Mouse (Mus musculus): Measurements from ENCODE around the gene Fam219a. TPM values are rescaled to one million over a fixed set of nuclear protein-coding genes. Genes with fewer than 3 reads are reported as not detected.

Fam219a gene
- polyA plus RNA-seq, 1 experiment from 2014 or later: 2.7 TPM

DNA sequence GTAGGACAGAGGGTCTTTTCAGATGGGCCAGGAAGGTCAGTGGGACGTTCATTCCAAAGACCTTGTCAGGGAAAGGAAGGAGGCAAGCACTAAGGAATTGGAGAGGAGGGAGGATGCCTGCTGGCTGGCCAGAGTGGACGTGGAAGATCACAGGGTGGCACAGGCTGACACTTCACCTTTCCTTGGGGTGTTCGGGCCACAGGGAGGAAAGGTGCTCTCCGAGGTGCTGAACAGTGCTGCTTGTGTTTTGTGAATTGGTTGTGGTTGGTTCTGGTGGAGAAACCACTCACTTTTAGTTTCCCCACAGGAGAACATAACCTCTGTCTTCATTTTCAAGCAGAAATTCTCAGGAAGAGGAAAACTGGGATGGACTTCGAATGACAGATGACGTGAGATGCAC, 36.9 kb downstream of the Fam219a start:
- Histone ChIP-seq H3K9me3 (ENCODE audit: control insufficient read depth, low read length) (no peaks in the 10 kb centered on the region), H3K4me1 (ENCODE audit: control insufficient read depth, insufficient read depth, low read length) (peaks cover 8% of the 10 kb centered on the region; the same call in 1 of the 2 replicates), H3K4me3 (ENCODE audit: low read length) (no peak overlapping the region), H3K36me3 (ENCODE audit: control insufficient read depth, insufficient read depth, low read length) (no peaks in the 10 kb centered on the region), H3K9ac (ENCODE audit: low read depth, low read length) (no peak overlapping the region), H3K27me3 (ENCODE audit: control insufficient read depth, insufficient read depth, low read length) (no peaks in the 10 kb centered on the region), H3K4me2 (replicated peaks; ENCODE audit: low read depth, low read length) (no peak overlapping the region), H3K27ac (ENCODE audit: low read depth, low read length) (no peak overlapping the region)
- ATAC-seq (ENCODE audit: low FRiP score, low TSS enrichment): no peak
- WGBS: 24% methylated on average over 6 of the region's 6 CpGs

DNA sequence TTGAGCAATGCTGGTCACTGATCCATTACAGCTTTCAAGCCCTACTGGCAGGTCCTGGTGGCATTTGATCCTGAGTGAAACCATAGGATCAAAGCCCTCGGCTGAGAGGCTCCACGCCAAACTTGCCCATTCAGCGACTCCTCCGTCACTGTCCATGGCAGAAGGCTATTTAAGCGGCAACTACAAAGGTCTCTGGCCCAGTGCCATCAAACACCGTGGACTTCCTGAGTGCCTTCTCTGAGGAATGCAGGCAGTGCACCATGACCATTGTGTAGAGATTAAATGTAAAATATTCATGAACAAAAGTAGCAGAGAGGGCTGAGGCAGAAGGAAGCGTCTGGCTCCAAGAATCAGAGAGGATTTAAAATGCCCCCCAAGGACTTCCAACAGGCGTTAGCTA, 41.3 kb downstream of the Fam219a start:
- Histone ChIP-seq H3K27me3 (ENCODE audit: control insufficient read depth, insufficient read depth, low read length) (no peaks in the 10 kb centered on the region), H3K9me3 (ENCODE audit: control insufficient read depth, low read length) (no peaks in the 10 kb centered on the region), H3K36me3 (ENCODE audit: control insufficient read depth, insufficient read depth, low read length) (no peaks in the 10 kb centered on the region), H3K4me2 (replicated peaks; ENCODE audit: low read depth, low read length) (no peak overlapping the region), H3K27ac (ENCODE audit: low read depth, low read length) (no peak overlapping the region), H3K4me3 (ENCODE audit: low read length) (no peak overlapping the region), H3K9ac (ENCODE audit: low read depth, low read length) (no peak overlapping the region), H3K4me1 (ENCODE audit: control insufficient read depth, insufficient read depth, low read length) (peaks cover 8% of the 10 kb centered on the region; the same call in 1 of the 2 replicates)
- 8% methylated on average over 8 of the region's 8 CpGs for WGBS
- ATAC-seq (ENCODE audit: low FRiP score, low TSS enrichment): peak; percentile 85

- Histone ChIP-seq H3K4me2 (replicated peaks; ENCODE audit: low read depth, low read length) (no peak overlapping the region), H3K9ac (ENCODE audit: low read depth, low read length) (no peak overlapping the region), H3K4me1 (ENCODE audit: control insufficient read depth, insufficient read depth, low read length) (peaks cover 8% of the 10 kb centered on the region; the same call in 1 of the 2 replicates), H3K27me3 (ENCODE audit: control insufficient read depth, insufficient read depth, low read length) (no peaks in the 10 kb centered on the region), H3K36me3 (ENCODE audit: control insufficient read depth, insufficient read depth, low read length) (no peaks in the 10 kb centered on the region), H3K9me3 (ENCODE audit: control insufficient read depth, low read length) (no peaks in the 10 kb centered on the region), H3K4me3 (ENCODE audit: low read length) (no peak overlapping the region), H3K27ac (ENCODE audit: low read depth, low read length) (no peak overlapping the region)
- ATAC-seq (ENCODE audit: low FRiP score, low TSS enrichment): no peak
- WGBS: 31% methylated on average over 13 of the region's 13 CpGs
These were observed 42.3 kb downstream of the Fam219a start for GRCm38 (mm10) chr4:41527076-41527475.

DNA sequence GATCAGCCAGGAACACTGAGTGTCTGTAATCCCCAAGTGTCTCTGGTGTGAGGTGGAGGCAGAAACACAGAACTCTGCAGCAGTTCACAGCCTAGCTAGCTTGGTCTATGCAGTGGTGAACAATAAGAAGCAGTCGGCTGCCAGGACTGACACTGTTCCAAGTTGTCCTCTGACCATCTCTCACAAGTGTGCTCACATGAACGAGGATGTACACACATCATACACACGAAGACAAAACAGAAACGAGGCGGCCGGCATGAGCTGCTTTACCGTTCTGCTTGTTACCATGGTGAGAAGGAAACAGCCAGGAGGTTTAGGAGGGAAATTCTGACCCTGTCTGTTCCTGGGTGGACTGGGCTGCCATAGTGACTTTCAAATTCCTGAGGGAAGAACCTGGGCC, 42.8 kb downstream of the Fam219a start:
- Histone ChIP-seq H3K9ac (ENCODE audit: low read depth, low read length) (no peak overlapping the region), H3K4me1 (ENCODE audit: control insufficient read depth, insufficient read depth, low read length) (peaks cover 8% of the 10 kb centered on the region; the same call in 1 of the 2 replicates), H3K4me3 (ENCODE audit: low read length) (no peak overlapping the region), H3K27ac (ENCODE audit: low read depth, low read length) (no peak overlapping the region), H3K36me3 (ENCODE audit: control insufficient read depth, insufficient read depth, low read length) (no peaks in the 10 kb centered on the region), H3K4me2 (replicated peaks; ENCODE audit: low read depth, low read length) (no peak overlapping the region), H3K9me3 (ENCODE audit: control insufficient read depth, low read length) (no peaks in the 10 kb centered on the region), H3K27me3 (ENCODE audit: control insufficient read depth, insufficient read depth, low read length) (no peaks in the 10 kb centered on the region)
- no peak for ATAC-seq (ENCODE audit: low FRiP score, low TSS enrichment)
- WGBS: 66% methylated on average over 7 of the region's 7 CpGs

- no peak overlapping the region for H3K4me3 ChIP-seq (ENCODE audit: low read length)
- no peak overlapping the region for H3K4me2 ChIP-seq (replicated peaks; ENCODE audit: low read depth, low read length)
- no peak overlapping the region for H3K9ac ChIP-seq (ENCODE audit: low read depth, low read length)
- ATAC-seq (ENCODE audit: low FRiP score, low TSS enrichment): no peak
- H3K4me1 ChIP-seq (ENCODE audit: control insufficient read depth, insufficient read depth, low read length): peaks cover 8% of the 10 kb centered on the region; the same call in 1 of the 2 replicates
- H3K9me3 ChIP-seq (ENCODE audit: control insufficient read depth, low read length): no peaks in the 10 kb centered on the region
- no peak overlapping the region for H3K27ac ChIP-seq (ENCODE audit: low read depth, low read length)
- H3K36me3 ChIP-seq (ENCODE audit: control insufficient read depth, insufficient read depth, low read length): no peaks in the 10 kb centered on the region
- WGBS: 76% methylated on average over 9 of the region's 9 CpGs
- H3K27me3 ChIP-seq (ENCODE audit: control insufficient read depth, insufficient read depth, low read length): no peaks in the 10 kb centered on the region
These were observed 44.5 kb downstream of the Fam219a start for GRCm38 (mm10) chr4:41524829-41525228.

- Histone ChIP-seq H3K36me3 (ENCODE audit: control insufficient read depth, insufficient read depth, low read length) (no peaks in the 10 kb centered on the region), H3K4me2 (replicated peaks; ENCODE audit: low read depth, low read length) (no peak overlapping the region), H3K9ac (ENCODE audit: low read depth, low read length) (no peak overlapping the region), H3K27ac (ENCODE audit: low read depth, low read length) (no peak overlapping the region), H3K4me1 (ENCODE audit: control insufficient read depth, insufficient read depth, low read length) (peaks cover 6% of the 10 kb centered on the region; the same call in 1 of the 2 replicates), H3K9me3 (ENCODE audit: control insufficient read depth, low read length) (no peaks in the 10 kb centered on the region), H3K27me3 (ENCODE audit: control insufficient read depth, insufficient read depth, low read length) (no peaks in the 10 kb centered on the region), H3K4me3 (ENCODE audit: low read length) (no peak overlapping the region)
- ATAC-seq (ENCODE audit: low FRiP score, low TSS enrichment): no peak
- 80% methylated on average over 7 of the region's 7 CpGs for WGBS
These were observed 45.5 kb downstream of the Fam219a start for GRCm38 (mm10) chr4:41523839-41524238.

GRCm38 (mm10) chr4:41522788-41523187, 46.5 kb downstream of the Fam219a start:
- Histone ChIP-seq H3K36me3 (ENCODE audit: control insufficient read depth, insufficient read depth, low read length) (no peaks in the 10 kb centered on the region), H3K9ac (ENCODE audit: low read depth, low read length) (no peak overlapping the region), H3K4me1 (ENCODE audit: control insufficient read depth, insufficient read depth, low read length) (no peaks in the 10 kb centered on the region), H3K27ac (ENCODE audit: low read depth, low read length) (no peak overlapping the region), H3K4me2 (replicated peaks; ENCODE audit: low read depth, low read length) (no peak overlapping the region), H3K9me3 (ENCODE audit: control insufficient read depth, low read length) (no peaks in the 10 kb centered on the region), H3K27me3 (ENCODE audit: control insufficient read depth, insufficient read depth, low read length) (no peaks in the 10 kb centered on the region), H3K4me3 (ENCODE audit: low read length) (no peak overlapping the region)
- no peak for ATAC-seq (ENCODE audit: low FRiP score, low TSS enrichment)
- 32% methylated on average over 5 of the region's 5 CpGs for WGBS

GRCm38 (mm10) chr4:41522136-41522535, 47.2 kb downstream of the Fam219a start:
- H3K9ac ChIP-seq (ENCODE audit: low read depth, low read length): no peak overlapping the region
- no peaks in the 10 kb centered on the region for H3K9me3 ChIP-seq (ENCODE audit: control insufficient read depth, low read length)
- H3K36me3 ChIP-seq (ENCODE audit: control insufficient read depth, insufficient read depth, low read length): no peaks in the 10 kb centered on the region
- no peaks in the 10 kb centered on the region for H3K4me1 ChIP-seq (ENCODE audit: control insufficient read depth, insufficient read depth, low read length)
- no peak for ATAC-seq (ENCODE audit: low FRiP score, low TSS enrichment)
- H3K4me3 ChIP-seq (ENCODE audit: low read length): no peak overlapping the region
- no peak overlapping the region for H3K4me2 ChIP-seq (replicated peaks; ENCODE audit: low read depth, low read length)
- no peak overlapping the region for H3K27ac ChIP-seq (ENCODE audit: low read depth, low read length)
- WGBS: 71% methylated on average over 6 of the region's 6 CpGs
- H3K27me3 ChIP-seq (ENCODE audit: control insufficient read depth, insufficient read depth, low read length): no peaks in the 10 kb centered on the region

- 33% methylated on average over 14 of the region's 14 CpGs for WGBS
- Histone ChIP-seq H3K9ac (ENCODE audit: low read depth, low read length) (no peak overlapping the region), H3K27me3 (ENCODE audit: control insufficient read depth, insufficient read depth, low read length) (no peaks in the 10 kb centered on the region), H3K4me2 (replicated peaks; ENCODE audit: low read depth, low read length) (no peak overlapping the region), H3K4me3 (ENCODE audit: low read length) (no peak overlapping the region), H3K36me3 (ENCODE audit: control insufficient read depth, insufficient read depth, low read length) (no peaks in the 10 kb centered on the region), H3K4me1 (ENCODE audit: control insufficient read depth, insufficient read depth, low read length) (no peaks in the 10 kb centered on the region), H3K27ac (ENCODE audit: low read depth, low read length) (no peak overlapping the region), H3K9me3 (ENCODE audit: control insufficient read depth, low read length) (no peaks in the 10 kb centered on the region)
- ATAC-seq (ENCODE audit: low FRiP score, low TSS enrichment): no peak
These were observed 48.7 kb downstream of the Fam219a start for GRCm38 (mm10) chr4:41520641-41521040.

Measured in kidney, embryonic 14.5 days (tissue).